Mouse (Mus musculus) MEL (cell line): ENCODE measurements at regions not wholly inside any gene's neighbourhood (a gene's known extent, or its start where the extent isn't known, plus 50 kb on each side); places are given as distances from the start of the nearest gene placed in this dataset.

Experiments
- CTCF ChIP-seq, 3 experiments: IDR thresholded peaks in 2 of 3; conservative IDR thresholded peaks in 1 of 3; 2 replicates each; pipeline ENCODE4 v1.5.1; 2011 to 2012; ENCODE audit warnings: low read length in 3 of 3, low read depth in 2 of 3, mild to moderate bottlenecking in 2 of 3, improper control_type of control experiment in 1 of 3, inconsistent platforms in 1 of 3, mixed read lengths in 1 of 3, moderate library complexity in 1 of 3; ENCODE audit not compliant: control insufficient read depth in 1 of 3, insufficient read depth in 1 of 3, poor library complexity in 1 of 3, severe bottlenecking in 1 of 3
- HCFC1 ChIP-seq: IDR thresholded peaks from 2 replicates; pipeline ENCODE4 v1.6.1; 2012; ENCODE audit warnings: low read depth, mild to moderate bottlenecking, inconsistent platforms, low read length, improper control_type of control experiment, moderate library complexity
- SIN3A ChIP-seq: IDR thresholded peaks from 2 replicates; pipeline ENCODE4 v1.6.1; 2012; ENCODE audit warnings: low read length, improper control_type of control experiment, inconsistent platforms
- TBP ChIP-seq: IDR thresholded peaks from 2 replicates; pipeline ENCODE4 v1.8.0; 2011; ENCODE audit warnings: low read depth, low read length, improper control_type of control experiment

DNA sequence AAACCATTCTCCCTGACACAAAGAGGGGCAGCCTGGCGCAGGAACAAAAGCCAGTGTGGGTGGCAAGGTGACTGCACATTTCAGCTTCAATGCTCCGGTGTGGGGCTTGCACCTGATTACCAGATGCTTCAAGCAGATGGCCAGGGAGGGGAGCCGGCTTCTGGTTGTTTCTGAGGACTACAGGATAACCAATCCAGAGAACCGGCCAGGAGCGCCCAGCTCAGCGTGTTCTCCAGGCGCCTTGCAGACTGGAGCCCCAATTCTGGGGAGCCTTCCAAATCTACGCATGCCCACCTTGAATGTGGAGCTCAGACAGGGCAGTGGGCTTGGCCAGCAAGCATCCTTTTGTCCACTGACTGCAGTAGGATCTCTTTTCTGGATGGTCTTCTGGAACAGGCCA lies 380.8 kb downstream of the Zfp536 start:
- no peak for TF ChIP-seq TBP
- no peak for TF ChIP-seq SIN3A
- TF ChIP-seq CTCF (IDR thresholded peaks at IDR 0.05 in 2 of 3, conservative IDR thresholded peaks at IDR 0.05 in 1 of 3; ENCODE audit: control insufficient read depth in 1 of 3, insufficient read depth in 1 of 3, low read depth in 2 of 3, low read length in 3 of 3, poor library complexity in 1 of 3, severe bottlenecking in 1 of 3), result no peak
- TF ChIP-seq HCFC1, result no peak
